ENCODE assay signal across 25 mouse cellular contexts in the genomic region with DNA sequence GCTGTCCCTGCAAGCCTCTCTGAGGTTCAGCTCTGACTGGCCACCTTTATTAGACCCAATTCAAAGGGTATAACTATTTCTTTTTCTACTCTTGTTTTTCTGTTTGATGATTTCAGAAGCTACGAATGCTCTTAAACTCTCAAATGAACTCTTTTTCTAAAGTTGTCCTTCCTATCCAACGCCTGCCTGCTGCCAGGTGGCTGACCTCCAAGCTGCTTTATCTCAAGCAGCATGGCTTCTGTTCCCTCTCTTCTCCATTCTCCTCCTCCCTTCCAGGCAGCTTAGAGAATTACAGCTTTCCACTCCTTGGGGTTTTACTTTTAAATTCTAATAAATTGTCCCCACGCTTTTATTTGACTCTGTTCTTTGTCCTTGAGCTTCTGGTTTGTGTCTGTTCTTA.
DNase-seq lines count a peak whose midpoint lies in the region; ATAC-seq and TF ChIP-seq lines count a peak whose summit lies in the region.
"Had no signal": no experiment of that assay in that cellular context is flagged by ENCODE, and none has a peak within 500 bp of the region (broad histone marks: within the 10 kb centered on the region; RNA-seq: fewer than 3 reads in every experiment).

No protein-coding gene starts in this region.

- H3K27ac ChIP-seq in heart, embryonic 10.5 days, result no peak overlapping the region
- no peak overlapping the region for H3K27ac ChIP-seq in heart, embryonic 11.5 days (ENCODE audit: low read depth, low read length)
- no peak overlapping the region for H3K27ac ChIP-seq in forebrain, postnatal 0 days (ENCODE audit: low read depth, low read length)
- H3K27ac ChIP-seq: embryonic facial prominence, embryonic 12.5 days; embryonic facial prominence, embryonic 15.5 days; heart, embryonic 13.5 days; hindbrain, embryonic 10.5 days; hindbrain, embryonic 13.5 days; intestine, embryonic 15.5 days had no signal

- peak; percentile 50 to 59 for DNase-seq in heart, adult 18-20 months
- no peak for DNase-seq in heart, embryonic 10.5 days (ENCODE audit: low spot score)
- peak; percentile 10 to 23 for DNase-seq in heart, adult 9 months (ENCODE audit: low spot score in 2 of 2)
- peak; percentile 20 for DNase-seq in urinary bladder, postnatal 14 days (ENCODE audit: low spot score)
- DNase-seq in urinary bladder, postnatal 25 days (ENCODE audit: low spot score), result no peak
- peak; percentile 57 for DNase-seq in heart, postnatal 4 days
- DNase-seq in forebrain, postnatal 0 days, result no peak
- DNase-seq: adrenal gland, adult 8-10 months; adrenal gland, postnatal 36 days; cerebellum, adult 18-20 months; cerebellum, adult 9-11 months; cerebellum, postnatal 25 days; gastrocnemius, postnatal 36 days; kidney, adult 11 months; kidney, adult 8-10 months had no signal

- H3K27me3 ChIP-seq in heart, embryonic 10.5 days (ENCODE audit: insufficient read depth, poor library complexity, severe bottlenecking), result no peaks in the 10 kb centered on the region
- H3K27me3 ChIP-seq in heart, embryonic 11.5 days (ENCODE audit: control insufficient read depth, insufficient read depth, low read length), result no peaks in the 10 kb centered on the region
- no peaks in the 10 kb centered on the region for H3K27me3 ChIP-seq in forebrain, postnatal 0 days (ENCODE audit: insufficient read depth, low read length)
- H3K27me3 ChIP-seq: embryonic facial prominence, embryonic 12.5 days; embryonic facial prominence, embryonic 15.5 days; heart, embryonic 13.5 days; hindbrain, embryonic 13.5 days; intestine, embryonic 15.5 days had no signal

- H3K36me3 ChIP-seq in heart, embryonic 10.5 days, result no peaks in the 10 kb centered on the region
- H3K36me3 ChIP-seq in heart, embryonic 11.5 days (ENCODE audit: control insufficient read depth, insufficient read depth, low read length), result no peaks in the 10 kb centered on the region
- no peaks in the 10 kb centered on the region for H3K36me3 ChIP-seq in forebrain, postnatal 0 days (ENCODE audit: insufficient read depth)
- H3K36me3 ChIP-seq: embryonic facial prominence, embryonic 12.5 days; embryonic facial prominence, embryonic 15.5 days; heart, embryonic 13.5 days; hindbrain, embryonic 10.5 days; hindbrain, embryonic 13.5 days; intestine, embryonic 15.5 days had no signal

- no peak overlapping the region for H3K4me3 ChIP-seq in heart, embryonic 10.5 days
- no peak overlapping the region for H3K4me3 ChIP-seq in heart, embryonic 11.5 days (ENCODE audit: low read depth, low read length)
- H3K4me3 ChIP-seq in forebrain, postnatal 0 days (ENCODE audit: low read depth, low read length), result no peak overlapping the region
- H3K4me3 ChIP-seq: embryonic facial prominence, embryonic 12.5 days; embryonic facial prominence, embryonic 15.5 days; heart, embryonic 13.5 days; hindbrain, embryonic 10.5 days; hindbrain, embryonic 13.5 days; intestine, embryonic 15.5 days had no signal

- H3K4me2 ChIP-seq in heart, embryonic 11.5 days, result no peak overlapping the region
- no peak overlapping the region for H3K4me2 ChIP-seq in forebrain, postnatal 0 days (ENCODE audit: low read depth)
- H3K4me2 ChIP-seq: embryonic facial prominence, embryonic 12.5 days; embryonic facial prominence, embryonic 15.5 days; heart, embryonic 13.5 days; hindbrain, embryonic 13.5 days; intestine, embryonic 15.5 days had no signal

- H3K4me1 ChIP-seq in heart, embryonic 10.5 days, result no peaks in the 10 kb centered on the region
- no peaks in the 10 kb centered on the region for H3K4me1 ChIP-seq in heart, embryonic 11.5 days (ENCODE audit: control insufficient read depth, insufficient read depth, low read length)
- H3K4me1 ChIP-seq in forebrain, postnatal 0 days (ENCODE audit: insufficient read depth), result no peaks in the 10 kb centered on the region
- H3K4me1 ChIP-seq: embryonic facial prominence, embryonic 12.5 days; embryonic facial prominence, embryonic 15.5 days; heart, embryonic 13.5 days; hindbrain, embryonic 10.5 days; hindbrain, embryonic 13.5 days; intestine, embryonic 15.5 days had no signal

- H3K9me3 ChIP-seq in heart, embryonic 10.5 days, result no peaks in the 10 kb centered on the region
- H3K9me3 ChIP-seq in heart, embryonic 11.5 days (replicated peaks; ENCODE audit: control insufficient read depth, low read length), result no peaks in the 10 kb centered on the region
- no peaks in the 10 kb centered on the region for H3K9me3 ChIP-seq in forebrain, postnatal 0 days (ENCODE audit: low read length)
- H3K9me3 ChIP-seq: embryonic facial prominence, embryonic 12.5 days; embryonic facial prominence, embryonic 15.5 days; heart, embryonic 13.5 days; hindbrain, embryonic 10.5 days; hindbrain, embryonic 13.5 days; intestine, embryonic 15.5 days had no signal

- no peak overlapping the region for H3K9ac ChIP-seq in heart, embryonic 11.5 days (ENCODE audit: low read depth, low read length)
- H3K9ac ChIP-seq in forebrain, postnatal 0 days, result no peak overlapping the region
- H3K9ac ChIP-seq: embryonic facial prominence, embryonic 12.5 days; embryonic facial prominence, embryonic 15.5 days; heart, embryonic 13.5 days; hindbrain, embryonic 13.5 days; intestine, embryonic 15.5 days had no signal

- 74% methylated on average over 3 of the region's 3 CpGs for WGBS in heart, embryonic 10.5 days
- WGBS in heart, embryonic 11.5 days (ENCODE audit: insufficient replicate concordance), result 57% methylated on average over 3 of the region's 3 CpGs
- 62% methylated on average over 3 of the region's 3 CpGs for WGBS in forebrain, postnatal 0 days

- TF ChIP-seq CTCF in forebrain, postnatal 0 days (IDR thresholded peaks at IDR 0.05; ENCODE audit: low read depth), result no peak

- ATAC-seq in heart, embryonic 11.5 days (replicated peaks; ENCODE audit: insufficient number of reproducible peaks, low FRiP score, low TSS enrichment), result no peak
- no peak for ATAC-seq in forebrain, postnatal 0 days
- ATAC-seq: CD4-positive, CD25-positive, alpha-beta regulatory T cell, adult 4 months; forebrain, embryonic 14.5 days; hindbrain, embryonic 16.5 days; intestine, embryonic 15.5 days had no signal

Comparison
In these comparisons a context has a peak if more than half of its experiments do, and no peak if none do; other contexts are left out.
1. DNase-seq: peak in heart, adult 18-20 months (2 of 2), heart, adult 9 months (2 of 2), urinary bladder, postnatal 14 days (single experiment) and heart, postnatal 4 days (single experiment); none in heart, embryonic 10.5 days (single experiment), urinary bladder, postnatal 25 days (single experiment) and forebrain, postnatal 0 days (single experiment).